ENCODE assay signal across 8 mouse cellular contexts in the genomic region with DNA sequence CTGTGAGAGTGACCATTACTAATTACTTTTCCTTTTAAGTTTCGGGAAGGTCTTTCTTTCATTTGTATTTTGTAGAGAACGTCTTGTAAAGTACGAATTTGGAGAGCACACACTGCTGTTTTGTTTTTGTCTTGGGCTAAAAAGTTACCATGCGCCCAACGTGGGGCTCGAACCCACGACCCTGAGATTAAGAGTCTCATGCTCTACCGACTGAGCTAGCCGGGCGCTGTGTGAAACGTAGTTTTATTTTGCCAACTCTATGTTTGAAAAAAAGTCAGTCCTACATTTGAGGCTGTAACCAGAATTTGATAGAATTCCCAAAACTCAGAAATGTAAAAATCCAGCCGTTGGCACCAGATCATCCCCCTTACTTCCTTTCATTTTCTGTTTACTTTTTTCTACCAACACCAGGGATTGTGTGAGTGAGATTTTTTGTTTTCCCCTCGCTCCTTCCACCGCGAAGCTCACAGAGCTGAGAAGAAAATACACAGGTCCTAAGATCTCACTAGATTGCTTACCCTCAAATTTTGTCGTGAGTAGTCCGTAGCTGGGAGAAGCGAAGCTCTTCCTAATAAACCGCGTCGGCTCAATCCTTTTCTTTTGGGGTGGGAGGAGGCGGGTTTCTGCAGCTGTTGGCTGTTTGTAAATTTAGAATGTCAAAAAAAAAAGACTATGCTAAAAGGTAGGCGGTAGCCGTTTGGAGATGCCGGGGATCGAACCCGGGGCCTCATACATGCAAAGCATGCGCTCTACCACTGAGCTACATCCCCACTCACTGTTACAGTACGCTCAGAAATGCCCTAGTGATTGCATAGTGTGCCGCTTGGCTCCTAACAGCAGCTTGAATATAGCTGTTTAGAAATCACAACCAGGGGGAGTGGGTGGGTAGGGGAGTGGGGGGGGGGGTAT. TPM values are rescaled to one million over a fixed set of nuclear protein-coding genes. Genes with fewer than 3 reads are reported as not detected.
DNase-seq lines count a peak whose midpoint lies in the region; ATAC-seq and TF ChIP-seq lines count a peak whose summit lies in the region.

No protein-coding gene starts in this region.

- no peak for TF ChIP-seq EP300 in stomach, postnatal 0 days (optimal IDR thresholded peaks at IDR 0.05)

- peak; percentile 89 to 93 for DNase-seq in CD8-positive naive resting alpha-beta T cell, adult 2 months (ENCODE audit: low read depth in 2 of 2, low spot score in 2 of 2)
- peak; percentile 79 for DNase-seq in c-Kit-positive CD71-positive TER-119-negative erythroid progenitor cells, embryonic 14.5 days (ENCODE audit: low read depth)
- peak; percentile 95 for DNase-seq in forebrain, embryonic 11.5 days (ENCODE audit: low spot score)
- peak; percentile 92 to 95 for DNase-seq in kidney, postnatal 25 days
- DNase-seq in neural tube, embryonic 11.5 days (ENCODE audit: low spot score): peak; percentile 90
- peak; percentile 90 for DNase-seq in stomach, postnatal 0 days (ENCODE audit: low spot score)

- 0 out of 2 replicates have a peak overlapping the region, but pooled peaks have one; percentile 52 for H3K27ac ChIP-seq in forebrain, embryonic 11.5 days (ENCODE audit: low read depth, low read length)
- peak overlapping the region; percentile 85 for H3K27ac ChIP-seq in heart, embryonic 16.5 days (ENCODE audit: low read length)
- peak overlapping the region; percentile 75 for H3K27ac ChIP-seq in liver, embryonic 15.5 days (replicated peaks)
- no peak overlapping the region for H3K27ac ChIP-seq in neural tube, embryonic 11.5 days (ENCODE audit: low read depth, low read length)
- H3K27ac ChIP-seq in stomach, postnatal 0 days (replicated peaks): peak overlapping the region; percentile 73

- no peaks in the 10 kb centered on the region for H3K36me3 ChIP-seq in forebrain, embryonic 11.5 days (ENCODE audit: control insufficient read depth, insufficient read depth, low read length)
- H3K36me3 ChIP-seq in heart, embryonic 16.5 days (ENCODE audit: control insufficient read depth, insufficient read depth): no peaks in the 10 kb centered on the region
- no peaks in the 10 kb centered on the region for H3K36me3 ChIP-seq in liver, embryonic 15.5 days (replicated peaks)
- no peaks in the 10 kb centered on the region for H3K36me3 ChIP-seq in neural tube, embryonic 11.5 days (ENCODE audit: control insufficient read depth, insufficient read depth, low read length)
- H3K36me3 ChIP-seq in stomach, postnatal 0 days (ENCODE audit: control insufficient read depth, insufficient read depth, low read length): no peaks in the 10 kb centered on the region

- TF ChIP-seq CTCF in stomach, postnatal 0 days (IDR thresholded peaks at IDR 0.05; ENCODE audit: low read depth): no peak

- peak overlapping the region; percentile 54 for H3K9ac ChIP-seq in forebrain, embryonic 11.5 days (ENCODE audit: low read length)
- H3K9ac ChIP-seq in heart, embryonic 16.5 days (ENCODE audit: low read length): peak overlapping the region; percentile 81
- peak overlapping the region; percentile 58 for H3K9ac ChIP-seq in liver, embryonic 15.5 days
- H3K9ac ChIP-seq in neural tube, embryonic 11.5 days (ENCODE audit: low read length): peak overlapping the region; percentile 44
- H3K9ac ChIP-seq in stomach, postnatal 0 days (ENCODE audit: low read length): peak overlapping the region; percentile 62

- H3K4me1 ChIP-seq in forebrain, embryonic 11.5 days (replicated peaks; ENCODE audit: control insufficient read depth, insufficient read depth, low read length): peaks cover 2% of the 10 kb centered on the region; the same call in 1 of the 2 replicates
- peaks cover 13% of the 10 kb centered on the region for H3K4me1 ChIP-seq in heart, embryonic 16.5 days (ENCODE audit: control insufficient read depth, insufficient read depth, low read length)
- H3K4me1 ChIP-seq in liver, embryonic 15.5 days (replicated peaks): peaks cover 38% of the 10 kb centered on the region
- H3K4me1 ChIP-seq in neural tube, embryonic 11.5 days (ENCODE audit: control insufficient read depth, insufficient read depth, low read length): 0 out of 2 replicates have a peak, but pooled peaks cover 3% of the 10 kb centered on the region
- 0 out of 2 replicates have a peak, but pooled peaks cover 6% of the 10 kb centered on the region for H3K4me1 ChIP-seq in stomach, postnatal 0 days (replicated peaks; ENCODE audit: control insufficient read depth, insufficient read depth)

- peak; percentile 90 for ATAC-seq in forebrain, embryonic 11.5 days (replicated peaks; ENCODE audit: low FRiP score)
- peak; percentile 85 for ATAC-seq in heart, embryonic 16.5 days (replicated peaks; ENCODE audit: extremely low read depth, insufficient read depth, low FRiP score)
- peak; percentile 84 for ATAC-seq in liver, embryonic 15.5 days (ENCODE audit: insufficient read depth)
- ATAC-seq in neural tube, embryonic 11.5 days (ENCODE audit: insufficient read depth, low FRiP score, low TSS enrichment): peak; percentile 88
- ATAC-seq in stomach, postnatal 0 days (ENCODE audit: low FRiP score, low TSS enrichment): peak; percentile 87

- H3K4me2 ChIP-seq in forebrain, embryonic 11.5 days (ENCODE audit: low read depth, low read length, severe bottlenecking): peak overlapping the region; percentile 54
- peak overlapping the region; percentile 80 for H3K4me2 ChIP-seq in heart, embryonic 16.5 days (ENCODE audit: low read depth, low read length)
- H3K4me2 ChIP-seq in liver, embryonic 15.5 days: peak overlapping the region; percentile 73
- peak overlapping the region; percentile 35 for H3K4me2 ChIP-seq in neural tube, embryonic 11.5 days (ENCODE audit: low read depth)
- peak overlapping the region; percentile 67 for H3K4me2 ChIP-seq in stomach, postnatal 0 days (replicated peaks; ENCODE audit: low read depth)

- H3K27me3 ChIP-seq in forebrain, embryonic 11.5 days (ENCODE audit: control insufficient read depth, insufficient read depth, low read length): peaks cover 6% of the 10 kb centered on the region; the same call in 1 of the 2 replicates
- no peaks in the 10 kb centered on the region for H3K27me3 ChIP-seq in heart, embryonic 16.5 days (ENCODE audit: control insufficient read depth, insufficient read depth, low read length)
- H3K27me3 ChIP-seq in liver, embryonic 15.5 days: peaks cover 36% of the 10 kb centered on the region
- peaks cover 5% of the 10 kb centered on the region; the same call in 1 of the 2 replicates for H3K27me3 ChIP-seq in neural tube, embryonic 11.5 days (ENCODE audit: control insufficient read depth, insufficient read depth, low read length)
- no peaks in the 10 kb centered on the region for H3K27me3 ChIP-seq in stomach, postnatal 0 days (ENCODE audit: control insufficient read depth, insufficient read depth, low read length)

- WGBS in forebrain, embryonic 11.5 days: under 1% methylated on average over 30 of the region's 30 CpGs
- under 1% methylated on average over 30 of the region's 30 CpGs for WGBS in heart, embryonic 16.5 days
- under 1% methylated on average over 30 of the region's 30 CpGs for WGBS in liver, embryonic 15.5 days (ENCODE audit: insufficient replicate concordance)
- WGBS in neural tube, embryonic 11.5 days: under 1% methylated on average over 30 of the region's 30 CpGs
- WGBS in stomach, postnatal 0 days: under 1% methylated on average over 30 of the region's 30 CpGs

- H3K9me3 ChIP-seq in forebrain, embryonic 11.5 days (ENCODE audit: control insufficient read depth, low read length): no peaks in the 10 kb centered on the region
- no peaks in the 10 kb centered on the region for H3K9me3 ChIP-seq in heart, embryonic 16.5 days (replicated peaks; ENCODE audit: control insufficient read depth, low read length)
- H3K9me3 ChIP-seq in liver, embryonic 15.5 days (replicated peaks): no peaks in the 10 kb centered on the region
- no peaks in the 10 kb centered on the region for H3K9me3 ChIP-seq in neural tube, embryonic 11.5 days (ENCODE audit: control insufficient read depth, low read length)
- H3K9me3 ChIP-seq in stomach, postnatal 0 days (ENCODE audit: control insufficient read depth, low read length): no peaks in the 10 kb centered on the region

- peak overlapping the region; percentile 52 for H3K4me3 ChIP-seq in forebrain, embryonic 11.5 days (ENCODE audit: low read depth, low read length)
- H3K4me3 ChIP-seq in heart, embryonic 16.5 days (ENCODE audit: low read length): peak overlapping the region; percentile 84
- peak overlapping the region; percentile 65 for H3K4me3 ChIP-seq in liver, embryonic 15.5 days (replicated peaks)
- peak overlapping the region; percentile 40 for H3K4me3 ChIP-seq in neural tube, embryonic 11.5 days (ENCODE audit: low read depth, low read length)
- peak overlapping the region; percentile 62 for H3K4me3 ChIP-seq in stomach, postnatal 0 days (ENCODE audit: low read depth, low read length)

RNA-seq across cellular contexts. Expression of a gene that starts 7.5 kb away (rescaled TPM):
- polyA plus RNA-seq in forebrain, embryonic 11.5 days (2014; fragmentation: Nextera tagmentation; extraction: Ambion mirVana): 12.3 and 12.7 TPM in 2 replicates
- 0.55 and 0.66 TPM in 2 replicates for polyA plus RNA-seq in heart, embryonic 16.5 days (2015; fragmentation: Nextera tagmentation; extraction: Ambion mirVana)
- polyA plus RNA-seq in liver, embryonic 15.5 days (2015; fragmentation: Nextera tagmentation; extraction: Ambion mirVana): 1.4 and 2.1 TPM in 2 replicates
- polyA plus RNA-seq in neural tube, embryonic 11.5 days (2014; fragmentation: Nextera tagmentation; extraction: Ambion mirVana): 10.9 and 18.2 TPM in 2 replicates
- 5.0 and 7.3 TPM in 2 replicates for polyA plus RNA-seq in stomach, postnatal 0 days (2015; fragmentation: Nextera tagmentation; extraction: Ambion mirVana)

RNA-seq across cellular contexts. Expression of a gene that starts 8.0 kb away (rescaled TPM):
- 0.51 and 2.1 TPM in 2 replicates for polyA plus RNA-seq in forebrain, embryonic 11.5 days (2014; fragmentation: Nextera tagmentation; extraction: Ambion mirVana)
- polyA plus RNA-seq in heart, embryonic 16.5 days (2015; fragmentation: Nextera tagmentation; extraction: Ambion mirVana): 0.89 and 0.98 TPM in 2 replicates
- 0.09 and 0.21 TPM in 2 replicates for polyA plus RNA-seq in liver, embryonic 15.5 days (2015; fragmentation: Nextera tagmentation; extraction: Ambion mirVana)
- 0.51 and 0.97 TPM in 2 replicates for polyA plus RNA-seq in neural tube, embryonic 11.5 days (2014; fragmentation: Nextera tagmentation; extraction: Ambion mirVana)
- polyA plus RNA-seq in stomach, postnatal 0 days (2015; fragmentation: Nextera tagmentation; extraction: Ambion mirVana): 3.0 and 3.4 TPM in 2 replicates

RNA-seq across cellular contexts. Expression of a gene that starts 16.8 kb away (rescaled TPM):
- polyA plus RNA-seq in forebrain, embryonic 11.5 days (2014; fragmentation: Nextera tagmentation; extraction: Ambion mirVana): 4.5 and 5.6 TPM in 2 replicates
- 4.2 and 4.3 TPM in 2 replicates for polyA plus RNA-seq in heart, embryonic 16.5 days (2015; fragmentation: Nextera tagmentation; extraction: Ambion mirVana)
- 2.0 and 2.3 TPM in 2 replicates for polyA plus RNA-seq in liver, embryonic 15.5 days (2015; fragmentation: Nextera tagmentation; extraction: Ambion mirVana)
- polyA plus RNA-seq in neural tube, embryonic 11.5 days (2014; fragmentation: Nextera tagmentation; extraction: Ambion mirVana): 3.6 and 4.2 TPM in 2 replicates
- 3.6 and 4.0 TPM in 2 replicates for polyA plus RNA-seq in stomach, postnatal 0 days (2015; fragmentation: Nextera tagmentation; extraction: Ambion mirVana)

RNA-seq across cellular contexts. Expression of a gene that starts 33.9 kb away (rescaled TPM):
- 648 and 653 TPM in 2 replicates for polyA plus RNA-seq in forebrain, embryonic 11.5 days (2014; fragmentation: Nextera tagmentation; extraction: Ambion mirVana)
- polyA plus RNA-seq in heart, embryonic 16.5 days (2015; fragmentation: Nextera tagmentation; extraction: Ambion mirVana): 382 and 390 TPM in 2 replicates
- 438 and 439 TPM in 2 replicates for polyA plus RNA-seq in liver, embryonic 15.5 days (2015; fragmentation: Nextera tagmentation; extraction: Ambion mirVana)
- 652 and 656 TPM in 2 replicates for polyA plus RNA-seq in neural tube, embryonic 11.5 days (2014; fragmentation: Nextera tagmentation; extraction: Ambion mirVana)
- polyA plus RNA-seq in stomach, postnatal 0 days (2015; fragmentation: Nextera tagmentation; extraction: Ambion mirVana): 524 and 529 TPM in 2 replicates

RNA-seq across cellular contexts. Expression of a gene that starts 37.5 kb away (rescaled TPM):
- 1.5 TPM in 2 replicates for polyA plus RNA-seq in forebrain, embryonic 11.5 days (2014; fragmentation: Nextera tagmentation; extraction: Ambion mirVana)
- polyA plus RNA-seq in heart, embryonic 16.5 days (2015; fragmentation: Nextera tagmentation; extraction: Ambion mirVana): 11.6 and 14.5 TPM in 2 replicates
- polyA plus RNA-seq in liver, embryonic 15.5 days (2015; fragmentation: Nextera tagmentation; extraction: Ambion mirVana): 19.2 and 20.4 TPM in 2 replicates
- polyA plus RNA-seq in neural tube, embryonic 11.5 days (2014; fragmentation: Nextera tagmentation; extraction: Ambion mirVana): 1.8 and 2.8 TPM in 2 replicates
- polyA plus RNA-seq in stomach, postnatal 0 days (2015; fragmentation: Nextera tagmentation; extraction: Ambion mirVana): 12.8 and 14.4 TPM in 2 replicates
